Mouse (Mus musculus) heart, postnatal 25 days (tissue): ENCODE data around the gene Cish. TPM values are rescaled to one million over a fixed set of nuclear protein-coding genes. Genes with fewer than 3 reads are reported as not detected.

Experiments
- DNase-seq: peaks from one replicate; pipeline ENCODE4 v3.0.0; 2022; ENCODE audit warnings: low spot score
- intact Hi-C: fragments of 180-260 bp; cut with DNase I; formaldehyde crosslinking; loops from one replicate; pipeline ENCODE4 v1.15.1; 2025
- total RNA-seq, 2 experiments: library from RNA; stranded (reverse); gene quantifications; 2 replicates each; pipeline ENCODE4 v1.2.3; 2021

The Cish gene
- total RNA-seq, 2 experiments from 2014 or later, result 122 to 198 TPM

DNA sequence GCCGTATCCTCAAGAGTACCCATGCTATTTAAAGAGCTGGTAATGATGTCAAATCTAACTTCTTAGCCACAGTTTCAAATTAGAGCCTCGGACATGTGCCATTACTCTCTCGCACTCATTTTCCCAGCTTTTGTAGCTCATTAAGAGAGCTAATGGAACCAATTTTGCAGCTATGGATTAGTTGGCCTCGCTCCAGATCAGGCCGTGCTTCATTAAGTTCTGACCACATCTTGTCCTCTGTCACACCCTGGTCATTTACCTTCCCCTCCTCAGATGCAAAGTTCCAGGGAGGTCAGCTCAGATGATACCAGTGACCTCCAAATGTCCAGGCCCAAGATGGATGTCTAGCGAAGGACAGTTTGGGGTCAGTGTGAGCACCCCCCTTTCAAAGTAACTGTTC lies 21.1 kb upstream of the Cish start:
- intact Hi-C loops, result loop anchor here (5.0 kb wide), 1 partner anchor 107 kb away; no protein-coding TSS in a partner anchor
- no peak for DNase-seq

DNA sequence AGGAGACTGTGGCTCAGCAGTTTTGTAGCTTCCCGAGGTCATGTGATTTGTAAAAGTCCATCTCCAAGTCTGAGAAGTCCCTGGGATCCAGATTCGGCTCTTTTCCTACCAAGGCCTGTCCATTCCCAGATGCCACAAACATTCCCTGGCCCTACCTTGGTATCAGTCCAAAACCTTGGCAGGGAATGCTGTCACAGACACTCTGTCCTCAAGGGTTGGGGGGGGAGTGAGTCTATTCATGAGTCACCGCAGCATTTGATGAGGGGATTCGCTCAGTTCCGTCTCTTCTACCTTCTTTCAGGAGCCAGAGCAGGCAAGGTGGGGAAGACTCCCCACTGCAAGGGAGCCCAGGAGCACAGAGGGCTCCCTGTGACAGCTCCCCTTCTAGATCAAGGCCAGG lies 20.1 kb upstream of the Cish start:
- no peak for DNase-seq
- intact Hi-C loops, result loop anchor here (5.0 kb wide), 1 partner anchor 108 kb away; no protein-coding TSS in a partner anchor

DNA sequence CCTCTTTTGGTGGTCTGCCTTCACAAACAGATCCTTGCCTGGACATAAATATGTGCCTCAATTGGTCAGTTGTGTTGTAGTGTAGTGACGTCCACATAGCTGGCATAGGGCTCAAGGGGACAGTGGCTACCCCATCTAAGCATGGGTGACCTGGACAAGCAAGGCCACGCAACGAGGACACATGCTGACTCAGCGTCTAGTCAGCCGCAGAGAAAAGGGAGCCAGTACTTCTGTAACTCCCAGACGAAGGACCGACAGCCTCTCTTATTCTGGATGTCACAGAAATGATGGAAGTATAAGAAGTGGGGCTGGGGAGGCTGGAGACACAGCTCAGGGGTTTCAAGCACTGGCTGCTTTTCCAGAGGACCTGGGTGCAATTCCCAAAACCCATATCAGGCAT lies 18.2 kb upstream of the Cish start:
- intact Hi-C loops, result loop anchor here (5.0 kb wide), 1 partner anchor 110 kb away; no protein-coding TSS in a partner anchor
- no peak for DNase-seq

GRCm38 (mm10) chr9:107278126-107278525 lies 17.7 kb upstream of the Cish start:
- intact Hi-C loops, result loop anchor here (5.0 kb wide), 1 partner anchor 111 kb away; no protein-coding TSS in a partner anchor
- no peak for DNase-seq

DNA sequence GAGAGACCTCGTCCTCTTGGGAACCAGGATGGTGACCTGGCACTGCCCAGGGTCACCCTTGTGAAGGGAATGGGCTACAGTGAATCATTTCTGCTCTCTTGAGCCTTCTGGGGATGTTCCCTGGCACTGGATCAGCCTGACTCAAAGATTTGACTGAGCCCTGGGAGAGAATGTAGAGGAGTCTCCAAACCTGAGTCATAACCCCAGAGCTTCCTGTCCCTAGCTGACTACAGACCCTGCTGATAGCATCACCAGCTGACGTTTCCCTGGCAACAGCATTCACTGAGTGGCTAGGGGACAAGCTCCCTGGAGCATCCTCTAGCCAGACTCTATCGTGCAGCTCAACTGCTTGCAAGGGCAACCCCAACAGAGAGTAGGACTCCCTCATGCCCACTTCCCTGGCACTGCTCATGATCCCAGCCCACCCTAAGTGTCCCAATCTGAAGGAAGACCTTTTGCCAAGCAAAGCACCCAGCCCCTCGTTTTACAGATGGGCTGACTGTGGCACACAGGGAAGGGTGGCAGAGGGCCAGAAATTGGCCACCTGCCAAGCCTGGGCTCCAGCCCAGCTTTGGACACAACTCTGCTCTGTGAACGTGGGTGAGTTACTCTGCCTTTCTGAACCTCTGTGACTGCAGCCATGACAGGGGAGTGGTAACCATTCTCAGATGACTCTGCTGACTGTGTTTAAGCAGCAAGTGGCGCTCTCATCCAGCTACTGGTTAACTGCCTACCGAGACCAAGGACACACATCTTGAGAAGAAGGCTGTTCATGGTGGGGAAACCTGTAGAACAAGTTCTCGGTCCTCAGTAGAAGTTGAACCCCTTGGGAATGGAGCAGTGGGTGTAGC lies 17.1 kb upstream of the Cish start:
- intact Hi-C loops, result loop anchor here (5.0 kb wide), 1 partner anchor 111 kb away; no protein-coding TSS in a partner anchor
- no peak for DNase-seq

GRCm38 (mm10) chr9:107279378-107280321 lies 16.2 kb upstream of the Cish start:
- DNase-seq, result no peak
- intact Hi-C loops, result loop anchor here (5.0 kb wide), 1 partner anchor 112 kb away; no protein-coding TSS in a partner anchor

DNA sequence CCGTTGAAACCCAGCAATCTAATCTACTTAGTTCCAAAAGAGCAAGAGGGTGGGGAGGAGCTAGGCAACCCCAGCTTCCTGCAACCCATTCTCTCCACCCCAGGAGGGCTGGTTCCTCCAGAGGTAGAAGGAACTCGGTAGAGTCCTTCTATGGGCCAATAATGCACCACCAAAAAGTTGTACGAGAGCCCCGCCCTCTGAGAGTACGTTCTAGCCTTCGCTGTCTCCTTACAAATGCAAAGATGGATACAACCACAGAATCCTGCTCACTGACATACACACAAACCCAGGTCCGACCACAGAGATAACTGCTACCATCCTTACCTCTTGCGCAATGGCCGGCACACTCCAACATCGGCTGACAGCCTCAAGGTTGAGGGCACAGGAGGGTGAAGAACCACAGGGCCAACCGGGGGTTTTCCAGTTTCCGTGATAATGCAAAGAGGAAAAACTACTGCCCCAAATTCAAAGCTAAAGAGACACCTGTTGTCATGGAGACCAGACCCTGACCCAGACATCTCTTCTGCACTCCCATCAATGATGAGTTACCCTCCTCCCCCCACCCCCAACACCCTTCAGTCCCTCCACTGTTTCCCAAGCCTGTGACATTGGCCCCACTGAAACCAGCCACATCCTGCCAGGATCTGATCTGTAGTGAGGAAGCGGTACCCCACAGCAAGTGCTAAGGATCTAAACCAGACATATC lies 15.4 kb upstream of the Cish start:
- intact Hi-C loops, result no loop called here
- no peak for DNase-seq

- intact Hi-C loops, result no loop called here
- no peak for DNase-seq
These were observed 14.4 kb upstream of the Cish start for GRCm38 (mm10) chr9:107281241-107281987.

GRCm38 (mm10) chr9:107282951-107283350 lies 12.9 kb upstream of the Cish start:
- DNase-seq, result no peak
- intact Hi-C loops, result no loop called here

GRCm38 (mm10) chr9:107285009-107285408 lies 10.8 kb upstream of the Cish start:
- no peak for DNase-seq
- intact Hi-C loops, result no loop called here

GRCm38 (mm10) chr9:107287294-107287693 lies 8.5 kb upstream of the Cish start:
- intact Hi-C loops, result no loop called here
- no peak for DNase-seq

DNA sequence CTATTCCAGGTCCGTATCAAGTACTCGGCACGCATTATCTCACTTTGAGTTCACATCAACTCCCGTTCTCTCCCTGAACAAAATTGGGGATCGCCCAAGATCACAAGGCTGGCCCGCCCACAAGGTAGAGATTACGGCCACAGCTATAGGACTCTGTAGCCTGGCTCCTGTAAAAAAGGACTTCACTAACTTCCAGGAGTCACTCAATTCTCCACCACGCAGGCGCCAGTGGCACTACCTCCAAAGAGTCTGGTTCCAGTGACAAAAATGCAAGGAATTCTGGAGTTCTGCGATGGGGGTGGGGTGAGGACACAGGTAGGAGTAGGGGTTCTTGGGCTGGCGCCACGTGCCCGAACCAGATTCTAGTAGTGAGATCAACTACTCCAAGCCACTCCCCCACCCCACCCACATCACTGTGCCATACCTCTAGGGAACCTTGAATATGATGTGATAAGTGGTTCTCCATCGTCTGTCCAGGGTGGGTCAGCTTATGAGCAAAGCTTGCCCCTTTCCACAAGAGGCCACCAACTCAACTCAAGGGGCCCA lies 7.6 kb upstream of the Cish start:
- intact Hi-C loops, result no loop called here
- DNase-seq, result no peak

- intact Hi-C loops, result no loop called here
- no peak for DNase-seq
These were observed 7.1 kb upstream of the Cish start for GRCm38 (mm10) chr9:107288711-107289110.

GRCm38 (mm10) chr9:107289211-107290076 lies 6.4 kb upstream of the Cish start, which contains the start of gene Mapkapk3:
TSS of gene Mapkapk3 (minus strand) at chr9:107289877.
- DNase-seq, result peak; percentile 81
- intact Hi-C loops, result loop anchor here (2.0 to 5.0 kb wide), 4 partner anchors 43 to 602 kb away; partner anchors contain the start of gene Tex264

- intact Hi-C loops, result loop anchor here (1.0 to 5.0 kb wide), 5 partner anchors 44 to 604 kb away; partner anchors contain the start of gene Tex264
These were observed 4.9 kb upstream of the Cish start for GRCm38 (mm10) chr9:107290897-107291296.

GRCm38 (mm10) chr9:107294249-107294648 lies 1.6 kb upstream of the Cish start:
- no peak for DNase-seq
- intact Hi-C loops, result loop anchor here (1.0 to 5.0 kb wide), 4 partner anchors 42 to 607 kb away; partner anchors contain the start of gene Tex264

More at GRCm38 (mm10) chr9:107290897-107291296, 4.9 kb upstream of the Cish start:
- peak; percentile 58 for DNase-seq

DNA sequence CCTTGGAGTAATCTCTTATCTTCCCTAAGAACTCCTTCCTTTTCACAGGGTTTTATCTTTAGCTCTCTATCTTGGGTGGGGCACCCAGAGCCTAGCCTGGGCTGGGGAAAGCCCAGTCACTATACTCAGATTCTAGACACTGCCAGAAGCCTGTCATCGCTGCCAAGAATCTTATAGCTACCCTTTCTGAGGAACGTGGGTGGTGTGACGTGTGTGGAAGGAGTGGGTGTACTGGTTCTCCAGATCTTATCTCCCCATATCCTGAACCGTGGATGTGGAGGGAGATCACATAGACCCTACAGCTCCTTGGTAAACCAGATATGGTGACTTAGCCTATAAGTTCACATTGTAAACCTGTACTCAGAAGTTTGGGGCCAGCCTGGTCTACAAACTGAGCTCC lies 210 bp upstream of the Cish start:
- no peak for DNase-seq
- intact Hi-C loops, result loop anchor here (1.0 kb wide), 1 partner anchor 60 kb away; no protein-coding TSS in a partner anchor
